Mouse (Mus musculus) brain, embryonic 14.5 days (tissue): ENCODE measurements around the gene Sorbs1. TPM values are rescaled to one million over a fixed set of nuclear protein-coding genes. Genes with fewer than 3 reads are reported as not detected.

Experiments used
- DNase-seq: peaks from one replicate; pipeline ENCODE4 v3.0.0-alpha.2; 2011; ENCODE audit warnings: low read depth
- CTCF ChIP-seq: fragments of 200-500 bp; IDR thresholded peaks from 2 replicates; pipeline ENCODE4 v1.5.1; 2012; ENCODE audit warnings: inconsistent platforms, mild to moderate bottlenecking, moderate library complexity, borderline replicate concordance; ENCODE audit not compliant: insufficient read depth, insufficient read length; ENCODE audit errors: extremely low read depth
- POLR2A ChIP-seq: fragments of 200-500 bp; IDR thresholded peaks from 2 replicates; pipeline ENCODE4 v1.6.1; 2012; ENCODE audit warnings: mild to moderate bottlenecking, inconsistent platforms, borderline replicate concordance; ENCODE audit not compliant: poor library complexity, insufficient read depth, insufficient read length, severe bottlenecking; ENCODE audit errors: extremely low read depth
- polyA plus RNA-seq: library from polyadenylated mRNA; depleted of rRNA; stranded (reverse); fragments of >200 nt; gene quantifications from 2 replicates; pipeline ENCODE4 v1.2.3, GENCODE M21; 2012

Gene Sorbs1
- polyA plus RNA-seq, 1 experiment: 66.4 TPM

DNA sequence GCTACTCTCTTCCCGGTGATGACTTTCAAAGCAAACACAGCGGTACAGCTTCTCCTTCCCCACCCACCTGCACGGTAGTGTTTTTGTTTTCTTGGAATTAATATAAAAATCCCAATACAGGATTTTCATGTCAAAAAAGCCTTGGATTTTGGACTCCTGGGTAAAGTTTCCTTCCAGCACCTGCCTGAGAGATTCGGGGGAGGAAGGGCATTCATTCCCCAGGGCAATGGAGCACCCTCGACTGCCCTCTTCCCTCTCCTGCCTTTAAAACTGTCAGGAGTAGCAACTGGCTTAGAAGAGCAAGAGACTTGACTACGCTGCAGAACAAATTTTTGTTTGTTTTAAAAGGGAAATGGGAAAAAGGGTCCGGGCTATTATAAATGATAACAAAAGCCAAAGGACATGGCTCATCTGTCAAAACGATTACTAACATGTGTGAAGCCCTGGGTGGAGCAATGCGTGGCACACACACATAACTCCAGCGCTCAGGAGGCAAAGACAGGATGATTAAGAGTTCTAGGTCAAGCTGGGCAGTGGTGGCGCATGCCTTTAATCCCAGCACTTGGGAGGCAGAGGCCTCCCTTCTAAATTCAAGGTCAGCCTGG is 113.1 kb downstream of the Sorbs1 start:
- DNase-seq: no peak
- TF ChIP-seq POLR2A: no peak
- no peak for TF ChIP-seq CTCF

DNA sequence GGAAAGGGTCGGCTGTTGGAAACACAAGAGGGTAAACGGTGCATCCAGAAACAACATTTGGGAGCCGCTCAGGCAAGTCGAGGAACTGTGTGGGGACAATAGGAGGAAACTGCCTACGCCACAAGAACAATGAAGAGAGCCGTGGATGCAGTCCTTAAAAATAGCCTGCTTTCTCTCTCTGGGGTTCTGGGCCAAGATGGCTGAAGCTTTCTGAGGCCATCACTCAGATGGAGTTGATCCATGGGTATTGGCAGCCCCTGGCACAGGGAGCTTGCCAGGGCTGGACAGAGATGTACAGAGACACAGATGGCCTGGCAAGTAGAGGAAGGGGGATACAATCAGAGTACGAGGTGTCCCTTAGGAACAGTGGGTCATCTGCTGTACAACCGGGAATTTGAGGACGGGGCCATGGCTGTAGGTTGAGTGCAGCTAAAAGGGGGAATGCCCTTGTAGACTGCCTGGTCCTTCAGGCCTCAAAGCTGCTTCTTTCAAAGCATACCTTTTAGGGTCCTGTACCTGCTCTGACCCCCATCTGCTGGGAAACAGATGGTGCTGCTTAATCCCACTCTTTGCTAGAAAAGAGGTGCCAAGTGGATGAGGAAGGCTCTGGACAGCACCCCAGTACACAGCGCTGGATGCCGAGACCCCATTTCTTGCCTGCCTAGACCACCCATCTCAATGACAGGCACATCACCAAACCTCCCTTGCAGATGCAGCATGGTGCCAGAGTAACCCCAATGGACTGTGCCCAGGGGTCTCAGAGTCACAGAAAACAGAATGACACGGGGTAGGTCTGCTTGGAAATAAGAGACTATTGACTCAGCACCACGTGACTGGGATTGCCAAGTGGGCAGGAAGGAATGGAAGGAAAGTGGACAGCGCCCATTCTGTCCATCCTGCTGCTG is 117.6 kb downstream of the Sorbs1 start:
- TF ChIP-seq CTCF: no peak
- TF ChIP-seq POLR2A: no peak
- no peak for DNase-seq

DNA sequence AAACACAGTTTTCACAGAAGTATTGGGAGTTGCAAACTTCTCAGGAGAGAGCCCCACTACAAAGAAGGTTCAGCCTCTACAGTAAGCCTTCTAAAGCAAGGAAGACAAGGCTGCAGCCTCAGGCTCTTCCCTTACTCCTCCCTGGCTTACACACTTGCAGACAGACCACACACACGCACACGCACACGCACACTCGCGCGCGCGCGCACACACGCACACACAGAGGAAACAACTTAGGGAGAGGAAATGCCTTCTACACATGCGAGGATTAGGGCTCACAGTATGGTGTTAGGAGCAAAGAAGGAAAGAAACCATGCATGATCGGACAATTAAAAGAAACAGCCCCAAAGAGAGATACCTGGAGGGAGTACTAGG is 118.3 kb downstream of the Sorbs1 start:
- no peak for TF ChIP-seq POLR2A
- TF ChIP-seq CTCF: no peak
- no peak for DNase-seq

DNA sequence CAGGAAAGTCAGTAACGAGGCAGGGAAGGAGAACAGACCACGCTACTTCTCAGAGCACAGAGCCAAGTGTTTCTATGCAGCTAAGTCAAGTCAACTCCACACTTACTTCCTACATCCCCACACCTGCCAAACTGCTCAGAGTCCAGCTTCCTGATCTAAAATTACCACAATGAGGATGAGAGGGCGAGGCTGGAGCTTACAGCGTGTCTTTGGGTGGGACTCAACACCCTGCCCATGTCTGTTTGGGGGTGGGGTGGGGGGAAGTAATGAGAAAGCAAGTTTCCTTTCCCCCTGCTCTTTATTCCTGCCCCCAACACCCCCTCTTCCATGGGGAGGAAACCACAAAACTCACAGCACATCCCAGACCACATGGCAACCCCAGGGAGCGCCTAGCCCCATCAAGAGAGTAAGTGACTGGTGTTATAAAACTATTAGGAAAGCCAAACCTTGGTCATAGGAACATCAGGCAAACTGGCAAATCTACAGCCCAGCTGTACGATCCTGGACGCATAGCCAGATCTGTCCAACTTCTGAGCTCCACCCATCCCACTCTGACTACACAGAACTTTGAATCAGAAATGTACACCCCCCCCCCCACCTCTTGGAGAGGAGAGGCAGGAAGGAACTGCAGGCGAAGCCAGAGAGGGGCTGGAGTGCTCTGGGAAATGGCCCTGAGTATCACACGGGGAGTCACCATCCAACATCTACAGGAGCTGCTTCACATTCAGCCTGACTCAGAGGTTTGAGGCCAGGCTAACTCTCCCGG is 118.8 kb downstream of the Sorbs1 start:
- no peak for DNase-seq
- TF ChIP-seq POLR2A (no peak), CTCF (no peak)

DNA sequence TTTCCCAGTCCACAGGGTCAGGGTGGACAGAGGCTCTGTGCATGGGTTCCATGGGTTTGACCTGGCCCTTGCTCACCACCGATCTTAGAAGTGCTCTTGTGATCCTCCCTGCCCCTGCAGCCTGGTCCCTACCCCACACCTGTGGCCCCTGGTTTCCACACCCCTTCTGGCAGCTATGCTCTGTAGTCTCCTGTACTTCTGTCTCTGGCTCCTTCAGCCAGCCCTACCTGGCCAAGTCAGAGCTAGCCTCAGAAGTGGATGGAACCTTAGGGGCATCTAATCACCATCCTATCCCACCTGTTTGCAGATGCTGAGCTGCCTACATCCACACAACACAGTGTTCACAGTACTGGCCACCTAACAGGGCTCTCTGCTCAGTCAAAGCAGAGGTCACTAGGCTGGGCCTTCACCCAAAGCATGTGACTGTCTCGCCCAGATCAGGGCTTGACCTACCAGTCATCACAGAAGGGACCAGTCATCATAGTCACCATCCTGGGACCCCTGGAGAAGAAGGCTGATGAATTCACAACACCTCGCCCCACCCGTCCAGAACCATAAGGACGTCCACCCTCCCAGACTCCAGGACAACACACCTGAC is 120.7 kb downstream of the Sorbs1 start:
- no peak for DNase-seq
- TF ChIP-seq POLR2A: no peak
- TF ChIP-seq CTCF: no peak

DNA sequence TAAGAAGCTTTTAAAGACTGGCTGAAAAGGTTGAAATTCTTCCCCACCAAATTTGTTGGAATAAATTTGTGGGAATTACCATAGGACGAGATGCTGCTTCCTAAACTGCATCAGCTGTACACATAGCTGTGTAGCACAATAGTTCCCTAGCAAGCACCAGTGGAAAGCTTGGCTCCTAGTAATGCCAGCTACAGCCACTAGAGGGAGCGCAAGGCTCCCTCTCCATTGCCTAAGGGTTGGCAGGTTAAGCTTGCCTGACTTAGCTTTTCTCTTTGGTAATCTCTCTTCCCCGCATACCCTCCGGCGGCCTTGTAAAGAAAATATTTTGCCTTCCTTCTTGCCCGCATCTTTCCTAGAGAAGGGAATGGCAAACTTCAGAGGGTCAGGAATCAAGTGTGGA is 122.1 kb downstream of the Sorbs1 start:
- TF ChIP-seq CTCF (peak; percentile 95), POLR2A (no peak)
- DNase-seq: peak; percentile 90

DNA sequence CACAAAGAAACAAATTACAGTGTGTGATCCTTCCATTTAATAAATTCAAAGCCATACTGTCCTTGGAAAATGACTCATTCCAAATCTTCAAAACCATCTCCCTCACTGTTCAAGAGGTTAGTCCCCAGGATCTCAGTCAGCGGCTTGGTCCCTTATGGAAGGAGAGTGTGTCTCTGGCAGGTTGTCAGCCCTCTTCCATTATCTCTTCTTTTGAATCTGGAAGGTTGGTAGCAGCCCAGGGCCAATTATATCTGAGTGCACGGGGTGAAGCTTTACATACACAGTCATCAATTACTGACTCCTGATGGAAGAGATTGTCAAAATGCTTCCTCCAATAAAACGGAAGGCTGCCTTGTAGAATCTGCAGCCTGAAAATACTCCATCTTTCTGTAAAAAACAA is 126.7 kb downstream of the Sorbs1 start:
- DNase-seq: no peak
- TF ChIP-seq CTCF (no peak), POLR2A (no peak)

DNA sequence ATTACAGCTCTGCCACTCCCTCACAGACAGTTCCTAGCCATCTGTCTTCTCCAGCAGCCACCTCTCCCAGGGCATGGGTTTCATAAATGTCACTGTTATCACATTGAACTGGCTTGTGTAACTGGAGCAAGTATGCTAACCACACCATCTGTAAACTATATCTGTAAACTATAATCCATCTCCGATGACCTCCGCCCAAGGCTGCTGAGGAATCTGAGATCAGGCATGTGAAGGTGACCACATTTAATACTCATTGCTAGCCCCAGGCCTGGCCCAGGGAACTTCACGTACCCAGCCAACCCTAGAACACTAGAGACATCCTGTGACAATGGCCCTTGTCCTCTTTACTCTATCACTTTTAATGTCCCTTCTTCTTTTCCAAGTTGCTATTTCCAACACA is 128.2 kb downstream of the Sorbs1 start:
- DNase-seq: no peak
- no peak for TF ChIP-seq POLR2A

DNA sequence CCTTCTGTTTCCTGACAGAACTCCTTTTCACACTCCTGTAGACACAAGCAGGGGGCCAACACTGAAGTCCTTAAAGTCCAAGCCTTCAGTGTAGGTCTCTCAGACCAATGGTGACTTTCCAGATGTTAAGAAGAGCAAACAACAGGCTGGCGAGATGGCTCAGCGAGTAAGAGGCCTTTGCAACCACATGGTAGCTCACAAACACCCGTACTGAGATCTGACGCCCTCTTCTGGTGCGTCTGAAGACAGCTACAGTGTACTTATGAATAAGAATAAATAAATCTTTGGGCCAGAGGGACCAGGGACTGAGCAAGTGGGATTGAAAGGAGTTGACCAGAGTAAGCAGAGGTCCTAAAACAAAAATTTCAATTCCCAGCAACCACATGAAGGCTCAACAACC is 129.6 kb downstream of the Sorbs1 start:
- DNase-seq: peak; percentile 45

DNA sequence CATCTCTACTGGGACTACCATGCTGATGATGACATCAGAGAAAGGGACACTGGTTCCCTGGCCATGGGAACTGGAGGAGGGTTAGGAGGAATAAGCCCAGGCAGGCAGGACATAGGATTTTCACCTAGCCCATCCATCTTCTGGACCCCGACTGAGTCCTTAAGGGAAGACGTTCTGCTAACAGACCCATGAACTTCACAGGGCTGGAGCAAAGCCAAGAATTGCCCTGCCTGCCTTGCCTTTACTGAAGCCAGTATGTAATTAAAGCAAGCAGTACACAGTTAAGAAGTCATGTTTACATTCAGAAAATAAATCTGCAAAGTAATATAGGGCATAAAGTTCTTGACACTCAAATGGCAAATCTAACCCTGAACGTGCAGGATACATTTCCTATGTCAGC is 132.9 kb downstream of the Sorbs1 start:
- TF ChIP-seq POLR2A (no peak), CTCF (no peak)

More for the DNA sequence above, 129.6 kb downstream of the Sorbs1 start:
- TF ChIP-seq CTCF: peak; percentile 34; the same call in 1 of the 2 replicates
- TF ChIP-seq POLR2A: no peak

DNA sequence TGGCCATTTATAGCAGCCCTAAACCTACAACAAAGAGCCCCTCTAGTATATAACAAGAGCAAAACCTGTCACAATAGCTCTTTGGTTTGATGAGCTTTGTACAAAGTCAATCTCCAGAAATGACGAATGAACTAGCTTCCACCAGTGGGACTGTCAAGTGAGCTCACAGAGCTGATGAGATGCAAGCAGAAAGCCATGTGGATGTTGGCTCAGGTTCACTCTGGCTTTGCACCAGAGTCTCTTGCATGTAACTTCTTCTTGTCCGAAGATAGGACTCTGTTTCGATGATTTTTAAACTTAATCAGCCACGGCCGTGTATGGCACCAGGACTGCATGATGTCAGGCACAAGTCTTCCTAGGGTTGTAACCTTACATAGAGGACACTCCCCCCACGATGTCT is 133.6 kb downstream of the Sorbs1 start:
- DNase-seq: peak; percentile 41
- no peak for TF ChIP-seq CTCF
- TF ChIP-seq POLR2A: no peak

More for the DNA sequence above, 132.9 kb downstream of the Sorbs1 start:
- DNase-seq: no peak

DNA sequence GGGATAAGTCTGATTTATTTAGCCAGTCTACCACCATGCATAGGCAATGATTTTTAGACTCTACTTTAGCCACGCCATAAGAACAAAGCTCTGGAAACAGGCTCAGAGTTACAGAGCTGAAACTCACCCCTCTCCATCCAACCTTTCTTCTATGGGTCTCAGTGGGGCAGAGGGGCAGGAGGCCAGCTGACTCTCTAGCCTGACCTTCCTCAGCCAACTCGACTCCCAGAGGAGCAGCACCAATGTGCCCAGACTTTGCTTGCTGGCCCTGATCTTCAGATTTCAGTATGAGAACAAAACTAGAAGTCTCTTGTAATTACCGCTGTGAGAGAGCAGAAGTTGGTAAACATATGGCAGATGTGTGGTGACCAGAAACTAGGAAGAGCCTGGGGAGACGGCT is 134.5 kb downstream of the Sorbs1 start:
- no peak for DNase-seq
- TF ChIP-seq CTCF (no peak), POLR2A (no peak)

DNA sequence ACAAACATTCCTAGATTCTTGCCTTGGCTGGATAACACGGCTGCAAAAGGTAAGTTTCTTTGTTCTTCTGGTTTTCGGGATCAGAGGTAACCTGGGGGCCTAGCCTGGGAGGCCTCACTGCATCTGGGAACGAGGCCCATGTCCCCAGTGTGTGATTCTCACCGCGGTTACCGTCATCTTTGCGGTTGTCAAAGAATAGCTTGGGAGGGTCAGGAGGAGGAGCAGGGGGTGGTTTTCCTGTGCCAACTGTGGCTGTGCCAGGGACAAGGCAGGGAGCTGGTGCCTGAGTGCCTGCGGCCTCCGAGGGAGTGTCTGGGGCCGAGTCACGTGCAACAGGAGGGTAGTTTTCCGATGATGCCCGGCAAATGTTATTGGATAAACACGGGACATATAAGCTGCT is 135.9 kb downstream of the Sorbs1 start:
- no peak for TF ChIP-seq CTCF
- TF ChIP-seq POLR2A: no peak
- peak; percentile 61 for DNase-seq
